Mouse (Mus musculus): ENCODE data around the gene Fance.
"Not testable (repeated sequence)": the region's sequence is repeated elsewhere in the genome, so short reads cannot be mapped to it uniquely, and the experiment has no call there.

The Fance gene

DNA sequence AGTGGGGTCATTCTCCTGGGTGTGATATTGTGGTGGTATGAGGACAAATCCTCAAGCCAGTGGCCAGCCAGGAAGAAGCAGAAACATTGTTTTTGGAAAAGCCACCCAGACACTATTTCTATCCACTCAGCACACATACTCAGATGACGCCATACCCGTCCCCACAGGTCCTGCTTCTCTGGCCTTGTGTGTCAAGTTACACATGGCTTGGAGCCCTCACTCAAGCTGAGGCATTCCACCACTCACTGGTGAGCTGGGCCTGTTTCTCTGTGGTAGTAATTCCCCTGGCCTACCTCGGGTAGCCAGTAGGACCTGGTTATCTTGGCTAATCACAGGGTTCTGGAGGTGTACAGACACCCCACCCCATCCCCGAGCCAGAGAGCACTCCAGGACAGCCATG, 19.6 kb upstream of the Fance start:
- no peak for DNase-seq (ENCODE audit: low read depth, low spot score)

DNA sequence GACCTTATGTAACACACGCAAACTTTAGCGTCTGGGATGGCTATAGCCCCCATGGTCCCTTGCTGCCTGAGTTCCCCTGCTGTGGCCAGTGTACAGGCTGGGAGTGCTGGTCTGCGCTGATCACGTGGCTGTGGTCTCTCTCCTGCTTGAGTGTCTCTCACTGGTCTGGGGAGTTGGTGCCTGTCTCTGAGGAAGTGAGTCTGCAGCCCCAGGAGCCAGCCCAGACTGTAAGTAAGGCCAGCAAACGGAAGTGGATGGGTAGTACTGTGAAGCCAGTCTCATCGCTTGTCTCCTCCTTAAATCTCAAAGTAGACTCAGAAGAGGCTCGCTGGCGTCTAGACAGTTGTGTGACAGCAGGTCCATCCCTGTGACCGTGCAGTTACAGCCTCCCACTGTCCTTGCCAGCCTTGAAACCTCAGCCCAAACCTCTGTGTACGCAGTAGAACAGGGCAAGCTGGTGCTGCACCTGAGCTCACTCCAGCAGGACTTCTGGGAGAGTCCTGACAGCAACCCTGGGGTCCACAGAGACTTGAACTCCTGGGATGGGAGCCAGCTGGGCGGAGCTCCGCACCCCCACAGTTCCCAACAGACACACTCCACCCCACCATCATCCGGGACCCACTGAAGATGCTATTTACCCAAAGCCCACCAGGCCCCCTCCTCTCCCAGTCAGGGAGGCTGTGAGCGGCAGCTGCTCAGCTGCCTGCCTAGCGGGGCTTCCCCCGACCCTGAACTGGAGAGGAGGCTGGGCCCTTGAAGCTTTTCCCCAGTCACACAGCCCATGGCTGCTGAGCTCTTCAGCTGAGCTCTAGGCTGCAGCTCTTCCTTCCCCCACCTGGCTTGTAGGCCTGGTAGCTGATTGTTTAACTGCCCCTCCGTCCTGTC, 18.6 kb upstream of the Fance start:
- DNase-seq (ENCODE audit: low read depth, low spot score), result no peak

DNA sequence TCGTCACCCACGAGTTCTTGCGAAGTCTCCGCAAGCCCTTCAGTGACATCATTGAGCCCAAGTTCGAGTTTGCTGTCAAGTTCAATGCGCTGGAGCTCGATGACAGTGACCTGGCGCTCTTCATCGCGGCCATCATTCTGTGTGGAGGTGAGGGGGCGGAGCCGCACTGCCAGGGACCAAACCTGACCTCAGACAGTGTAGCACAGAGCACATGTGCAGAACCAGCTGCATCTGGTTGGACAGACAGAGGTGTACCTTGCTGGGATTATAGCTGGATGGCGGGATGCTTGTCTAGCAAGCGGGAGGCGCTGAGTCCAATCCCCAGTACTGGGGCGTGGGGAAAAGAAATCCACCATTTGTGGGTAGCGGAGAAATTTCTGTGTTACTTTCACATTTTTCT, 14.4 kb upstream of the Fance start:
- DNase-seq (ENCODE audit: low read depth, low spot score), result no peak

DNA sequence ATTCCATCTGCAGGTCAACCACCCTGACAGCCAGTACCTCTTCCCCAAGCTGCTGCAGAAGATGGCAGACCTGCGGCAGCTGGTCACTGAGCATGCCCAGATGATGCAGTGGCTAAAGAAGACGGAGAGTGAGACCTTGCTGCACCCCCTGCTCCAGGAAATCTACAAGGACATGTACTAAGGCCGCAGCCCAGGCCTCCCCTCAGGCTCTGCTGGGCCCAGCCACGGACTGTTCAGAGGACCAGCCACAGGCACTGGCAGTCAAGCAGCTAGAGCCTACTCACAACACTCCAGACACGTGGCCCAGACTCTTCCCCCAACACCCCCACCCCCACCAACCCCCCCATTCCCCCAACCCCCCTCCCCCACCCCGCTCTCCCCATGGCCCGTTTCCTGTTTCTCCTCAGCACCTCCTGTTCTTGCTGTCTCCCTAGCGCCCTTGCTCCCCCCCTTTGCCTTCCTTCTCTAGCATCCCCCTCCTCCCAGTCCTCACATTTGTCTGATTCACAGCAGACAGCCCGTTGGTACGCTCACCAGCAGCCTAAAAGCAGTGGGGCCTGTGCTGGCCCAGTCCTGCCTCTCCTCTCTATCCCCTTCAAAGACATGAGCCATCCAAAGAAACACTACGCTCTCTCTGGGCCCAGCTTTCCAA, 13.5 kb upstream of the Fance start:
- DNase-seq (ENCODE audit: low read depth, low spot score), result no peak

DNA sequence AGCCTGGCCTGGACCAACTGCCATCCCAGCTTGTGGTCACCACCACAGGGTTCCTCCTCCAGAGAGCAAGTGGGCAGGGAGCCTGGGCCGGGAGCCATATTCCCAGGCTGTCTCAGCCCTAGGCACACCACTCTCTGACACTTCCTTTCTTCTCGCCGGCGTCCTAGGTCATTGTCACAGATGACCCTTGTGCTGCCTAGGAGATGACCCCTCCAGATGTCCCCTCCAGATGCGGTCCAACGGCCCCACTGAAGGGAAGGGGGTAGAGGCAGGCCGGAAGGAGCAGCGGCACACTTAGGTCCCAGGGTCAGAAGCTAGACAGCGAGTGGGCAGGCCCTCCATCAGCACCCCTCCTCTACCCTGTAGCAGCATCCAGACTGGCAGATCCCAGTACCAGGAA, 13.0 kb upstream of the Fance start:
- DNase-seq (ENCODE audit: low read depth, low spot score), result no peak

DNA sequence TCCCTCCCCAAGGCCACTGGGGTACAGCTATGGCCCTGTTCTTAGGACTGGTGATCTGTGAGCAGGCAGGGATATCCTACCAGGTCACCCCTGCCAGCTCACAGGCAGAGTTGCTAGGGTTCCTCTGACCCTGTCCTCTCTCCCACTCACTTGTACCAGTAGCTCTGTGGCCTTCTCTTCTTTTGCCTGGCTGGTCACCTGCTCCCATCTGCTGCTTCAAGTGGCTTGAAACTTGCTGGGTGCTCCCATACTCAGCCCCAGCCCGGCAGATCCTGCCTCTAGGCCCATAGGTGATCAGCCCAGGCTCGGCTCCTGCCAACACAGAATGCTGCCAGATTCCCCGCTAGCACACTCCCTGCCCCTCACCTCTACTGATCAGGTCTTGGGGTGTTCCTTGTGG, 12.5 kb upstream of the Fance start:
- DNase-seq (ENCODE audit: low read depth, low spot score), result no peak

DNA sequence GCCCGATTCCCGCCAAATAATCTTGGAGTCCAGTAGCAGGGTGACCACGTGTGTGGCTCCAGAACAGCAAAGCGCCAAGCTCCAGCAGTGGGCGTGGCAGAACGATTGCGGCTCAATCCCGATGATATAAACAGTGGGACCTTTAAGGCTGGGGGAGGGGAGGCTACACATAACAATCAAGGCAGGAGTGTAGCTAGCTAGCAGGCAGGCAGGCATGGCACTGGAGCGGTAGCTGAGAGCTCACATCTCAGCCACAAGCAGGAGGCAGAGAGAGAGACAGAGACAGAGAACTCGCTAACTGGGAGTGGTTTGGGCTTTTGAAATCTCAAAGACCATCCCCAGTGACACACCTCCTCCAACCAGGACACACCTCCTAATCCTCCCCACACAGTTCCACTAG, 8.1 kb upstream of the Fance start:
- no peak for DNase-seq (ENCODE audit: low read depth, low spot score)

DNA sequence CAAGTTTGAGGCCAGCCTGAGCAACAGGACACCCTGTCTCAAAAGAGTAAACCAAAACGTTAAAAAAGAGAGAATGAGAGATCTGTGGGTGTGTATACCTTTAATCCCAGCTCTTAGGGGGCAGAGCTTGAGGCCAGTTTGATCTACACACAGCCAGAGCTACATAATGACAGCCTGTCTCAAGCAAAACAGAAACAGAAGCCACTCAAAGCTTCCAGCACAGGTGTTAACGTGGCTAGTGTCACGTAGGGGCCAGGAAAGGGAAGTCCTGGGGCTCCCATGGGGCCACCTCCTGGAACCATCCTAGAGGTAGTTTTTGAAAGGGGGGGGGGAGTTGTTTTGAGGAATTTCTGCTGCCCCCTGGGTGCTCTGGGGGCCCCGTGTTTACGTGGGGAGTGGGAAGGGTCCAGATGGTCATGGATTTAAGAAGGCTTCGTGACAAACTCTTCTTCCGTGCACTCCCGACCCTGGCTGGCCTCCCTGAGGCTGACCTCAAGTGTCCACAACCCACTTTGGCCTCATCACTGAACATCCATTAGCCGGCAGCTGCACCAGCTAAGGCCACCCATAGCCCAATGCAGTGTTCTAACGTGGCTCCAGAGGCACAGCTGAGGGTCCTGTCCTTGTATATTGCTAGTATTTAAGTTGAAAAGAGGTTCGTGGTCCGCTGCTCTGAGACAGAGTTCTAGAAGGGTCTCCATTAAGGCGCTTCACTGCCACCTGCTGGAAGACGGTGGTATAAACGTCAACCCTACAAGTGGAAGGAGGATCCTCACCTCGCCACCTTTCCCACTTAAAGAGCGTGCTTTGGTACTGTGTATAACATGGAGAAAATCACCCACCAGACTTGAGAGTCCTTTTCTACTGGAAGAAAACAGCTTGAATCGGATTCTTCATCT, 4.8 kb upstream of the Fance start:
- peak; percentile 92 for DNase-seq (ENCODE audit: low read depth, low spot score)

DNA sequence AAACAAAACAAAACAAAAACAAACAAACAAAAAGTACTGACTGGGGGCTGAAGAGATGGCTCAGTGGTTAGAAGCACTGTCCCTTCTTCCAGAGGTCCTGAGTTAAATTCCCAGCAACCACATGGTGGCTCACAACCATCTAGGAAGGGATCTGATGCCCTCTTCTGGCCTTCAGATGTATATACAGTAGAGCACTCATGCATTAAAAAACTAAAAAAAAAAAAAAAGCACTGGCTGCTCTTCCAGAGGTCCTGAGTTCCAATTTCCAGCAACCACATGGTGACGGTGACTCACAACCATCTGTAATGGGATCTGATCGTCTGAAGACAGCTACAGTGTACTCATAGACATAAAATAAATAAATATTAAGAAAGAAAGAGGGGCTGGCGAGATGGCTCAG, 2.5 kb upstream of the Fance start:
- DNase-seq (ENCODE audit: low read depth, low spot score), result no peak

DNA sequence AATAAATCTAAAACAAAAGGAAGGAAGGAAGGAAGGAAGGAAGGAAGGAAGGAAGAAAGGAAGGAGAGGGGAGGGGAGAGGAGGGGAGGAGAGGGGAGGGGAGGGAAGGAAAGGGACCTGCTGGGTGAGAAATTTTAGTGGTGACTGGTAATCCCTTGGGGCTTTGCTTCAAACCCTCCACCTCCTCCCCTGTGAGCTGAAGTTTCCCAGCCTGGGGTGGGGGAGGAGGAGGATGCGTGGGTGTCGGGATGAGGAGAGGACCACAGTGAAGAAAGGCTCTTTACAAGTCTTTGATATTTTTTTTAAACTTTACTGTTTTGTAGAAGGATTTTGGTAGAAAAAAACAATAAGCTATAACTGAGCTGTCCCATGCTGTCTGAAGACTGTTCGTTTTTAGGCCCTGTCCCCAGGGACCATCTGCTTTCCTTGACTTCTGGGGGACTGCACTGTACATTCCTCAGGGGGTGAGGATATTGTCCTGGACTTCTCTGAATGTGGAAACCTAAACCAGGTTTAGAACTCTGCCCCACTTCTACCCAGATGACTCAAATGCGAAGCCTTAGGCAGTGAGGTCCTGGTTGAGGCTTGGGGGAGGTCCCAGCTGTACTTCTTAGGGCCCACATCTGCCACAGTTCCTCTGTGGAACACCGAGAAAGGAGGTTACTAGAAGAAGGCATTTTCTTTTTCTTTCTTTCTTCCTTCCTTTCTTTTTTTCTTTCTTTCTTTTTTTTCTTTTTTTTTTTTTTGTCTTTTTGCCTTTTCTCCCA, 1.8 kb upstream of the Fance start:
- no peak for DNase-seq (ENCODE audit: low read depth, low spot score)

DNA sequence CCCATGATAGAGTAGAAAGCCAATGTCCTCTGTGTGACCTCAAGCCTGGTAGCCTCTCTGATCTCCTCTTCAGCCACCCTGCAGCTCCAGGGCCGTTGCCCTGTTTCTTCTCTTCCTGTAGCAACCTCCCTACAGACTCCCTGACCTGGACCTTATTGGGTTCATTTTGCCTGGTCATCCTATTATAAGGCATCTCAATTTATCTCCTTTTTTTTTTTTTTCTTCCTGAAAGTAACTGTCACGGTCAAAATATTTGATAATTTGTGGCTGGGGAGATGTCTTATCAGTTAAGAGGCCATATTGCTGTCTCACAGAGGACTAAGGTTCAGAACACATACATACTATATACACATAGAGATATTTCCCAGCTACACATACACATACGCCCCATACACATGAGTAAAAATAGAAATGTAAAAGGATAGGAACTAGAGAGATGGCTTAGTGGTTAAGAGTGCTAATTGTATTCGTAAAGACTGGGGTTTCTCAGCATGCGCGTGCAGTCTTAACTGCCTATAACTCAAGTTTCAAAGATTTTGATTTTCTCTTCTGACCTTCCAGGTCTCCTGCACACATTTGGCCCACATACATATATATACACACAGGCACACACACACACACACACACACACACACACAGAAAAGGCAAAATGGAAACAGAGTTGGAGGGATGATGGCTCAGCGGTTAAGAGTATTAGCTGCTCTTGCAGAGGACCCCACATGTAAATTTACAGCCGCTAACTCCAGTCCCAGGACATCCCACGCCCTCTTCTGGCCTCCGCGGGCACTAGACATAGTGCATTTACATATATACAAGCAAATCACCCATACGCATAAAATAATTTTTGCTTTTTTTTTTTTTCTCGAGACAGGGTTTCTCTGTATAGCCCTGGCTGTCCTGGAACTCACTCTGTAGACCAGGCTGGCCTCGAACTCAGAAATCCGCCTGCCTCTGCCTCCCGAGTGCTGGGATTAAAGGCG, 797 bp upstream of the Fance start:
- no peak for DNase-seq (ENCODE audit: low read depth, low spot score)

DNA sequence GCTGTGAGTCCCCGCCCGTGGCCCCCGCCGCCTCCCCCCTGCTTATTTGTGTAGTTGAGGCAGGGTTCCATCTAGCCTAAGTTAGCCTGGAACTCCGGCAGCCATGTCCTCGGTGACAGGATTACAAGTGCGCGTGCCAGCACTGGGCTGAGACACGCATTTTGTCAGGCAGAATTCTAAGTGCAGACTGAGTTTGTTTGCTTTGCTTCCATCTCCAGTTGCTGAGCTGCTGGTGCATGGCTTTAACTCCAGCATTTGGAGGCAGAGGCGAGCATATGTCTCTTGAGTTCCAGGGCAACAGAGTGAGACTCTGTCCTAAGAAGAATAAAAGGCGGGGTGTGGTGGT, 534 bp downstream of the Fance start:
- no peak for DNase-seq (ENCODE audit: low read depth, low spot score)

DNA sequence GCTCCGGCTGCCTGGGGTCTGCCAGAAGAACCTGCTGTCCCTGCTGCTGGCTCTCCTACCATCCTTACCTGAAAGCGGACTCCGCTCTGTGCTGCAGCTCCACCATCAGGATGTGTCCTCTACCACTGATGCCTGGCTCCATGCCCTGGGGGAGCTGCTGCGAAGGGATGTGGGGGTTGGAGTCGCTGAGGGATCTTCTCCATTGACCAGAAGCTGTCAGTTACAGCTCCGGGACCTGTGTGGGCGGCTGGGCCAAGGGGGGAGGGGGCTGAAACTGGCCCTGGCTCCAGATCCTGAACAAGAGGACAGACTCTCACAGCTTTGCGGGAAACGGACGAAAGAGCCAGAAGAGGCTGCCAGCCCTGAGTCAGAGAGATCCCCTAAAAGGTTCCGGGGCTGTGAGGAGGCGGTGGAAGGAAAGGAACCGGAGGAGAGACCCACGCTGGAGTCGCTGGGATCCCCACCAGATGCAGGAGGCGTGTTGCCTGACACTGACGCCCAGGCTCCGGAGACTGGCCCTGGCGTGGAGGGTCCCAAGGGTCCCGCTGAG, 2.4 kb downstream of the Fance start:
- DNase-seq (ENCODE audit: low read depth, low spot score), result no peak

DNA sequence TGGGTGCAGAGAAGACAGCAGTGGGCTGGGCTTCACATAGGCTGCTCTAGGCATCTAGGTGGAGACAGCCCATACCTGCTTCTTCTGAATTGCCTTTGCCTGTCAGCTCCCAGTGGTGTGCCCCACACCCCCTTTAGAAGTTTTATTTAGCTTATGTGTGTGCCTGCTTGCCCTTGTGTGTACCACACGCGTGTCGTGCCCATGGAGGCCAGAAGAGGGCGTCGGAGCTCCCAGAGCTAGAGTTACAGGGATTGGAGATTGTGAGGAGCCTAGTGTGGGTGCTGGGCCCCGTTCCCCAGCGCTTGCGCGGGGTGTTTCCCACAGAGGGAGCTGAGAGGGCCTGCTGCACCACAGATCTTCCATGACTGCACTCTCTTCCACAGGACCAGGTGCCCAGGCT, 3.2 kb downstream of the Fance start:
- DNase-seq (ENCODE audit: low read depth, low spot score), result no peak

DNA sequence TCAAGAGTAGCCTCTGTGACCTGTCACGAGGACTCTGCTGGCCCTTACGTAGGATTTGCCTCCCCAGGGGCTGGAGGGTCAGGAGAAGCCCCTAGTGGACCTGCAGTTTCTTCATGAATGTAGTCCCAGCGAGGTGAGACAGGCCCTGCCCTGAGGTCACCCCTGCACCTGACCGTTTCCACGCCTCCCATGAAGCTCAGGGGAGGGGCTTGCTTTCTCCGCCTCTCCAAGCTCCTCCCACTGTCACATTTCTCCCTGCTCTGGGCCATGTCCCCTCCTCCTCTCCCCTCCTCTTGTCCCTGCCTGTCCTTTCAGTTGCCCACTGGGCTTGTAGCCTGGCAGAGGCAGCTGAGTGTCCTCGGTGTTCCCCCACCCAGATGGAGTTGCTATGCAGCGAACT, 3.8 kb downstream of the Fance start:
- DNase-seq (ENCODE audit: low read depth, low spot score), result no peak

DNA sequence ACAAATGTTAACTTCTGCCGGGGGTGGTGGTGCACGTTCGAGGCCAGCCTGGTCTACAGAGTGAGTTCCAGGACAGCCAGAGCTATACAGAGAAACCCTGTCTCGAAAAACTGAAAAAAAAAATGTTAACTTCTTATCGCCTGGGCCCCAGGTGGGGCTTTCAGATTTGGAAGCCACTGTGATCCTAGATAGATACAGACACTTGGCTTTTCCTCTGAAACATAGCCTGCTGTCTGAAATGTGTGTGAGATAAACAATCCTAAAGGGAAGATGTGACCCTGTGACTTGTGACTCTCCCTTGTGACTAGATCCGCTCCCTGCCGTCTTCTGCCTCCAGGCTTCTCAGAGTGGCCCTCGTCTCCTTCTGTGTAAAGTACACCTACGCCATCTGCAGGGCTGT, 4.4 kb downstream of the Fance start:
- no peak for DNase-seq (ENCODE audit: low read depth, low spot score)

DNA sequence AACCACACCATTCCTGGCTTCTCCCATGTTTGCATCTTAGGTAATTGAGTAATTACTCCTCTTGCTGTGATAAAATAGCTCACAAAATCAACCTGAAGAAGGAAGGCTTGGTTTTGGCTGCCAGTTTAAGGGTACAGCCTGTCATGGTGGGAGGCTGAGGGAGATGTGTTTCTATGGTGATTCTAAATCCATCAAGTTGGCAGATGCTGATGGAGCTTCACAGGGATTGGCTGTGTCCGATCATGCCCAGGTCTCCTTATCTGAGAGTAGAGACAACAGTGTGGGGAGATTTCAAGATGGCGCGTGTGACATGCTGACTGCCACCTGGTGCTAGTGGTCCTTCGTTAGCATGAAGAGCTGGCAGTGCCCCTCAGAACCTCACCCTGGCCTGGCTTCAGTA, 8.4 kb downstream of the Fance start:
- DNase-seq (ENCODE audit: low read depth, low spot score), result no peak

DNA sequence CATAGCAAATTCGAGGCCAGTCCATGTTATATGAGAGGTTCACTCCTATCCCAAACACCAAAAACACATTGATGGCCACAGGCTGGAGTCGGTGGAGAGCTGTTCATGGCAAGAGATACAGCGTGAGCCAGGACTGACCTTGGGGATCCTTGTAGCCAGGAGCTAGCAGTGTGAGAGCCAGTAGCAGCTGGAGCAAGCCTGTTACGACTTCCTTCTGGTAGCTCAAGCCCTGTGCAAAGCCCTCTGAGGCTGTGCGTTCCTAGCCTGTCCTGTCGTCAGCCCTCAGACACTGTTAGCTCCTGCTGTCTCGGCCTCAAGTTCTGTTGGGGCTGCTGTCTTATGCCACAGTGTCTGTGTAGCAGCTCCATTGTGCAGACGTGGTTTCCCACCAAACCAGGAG, 10.5 kb downstream of the Fance start:
- no peak for DNase-seq (ENCODE audit: low read depth, low spot score)

DNA sequence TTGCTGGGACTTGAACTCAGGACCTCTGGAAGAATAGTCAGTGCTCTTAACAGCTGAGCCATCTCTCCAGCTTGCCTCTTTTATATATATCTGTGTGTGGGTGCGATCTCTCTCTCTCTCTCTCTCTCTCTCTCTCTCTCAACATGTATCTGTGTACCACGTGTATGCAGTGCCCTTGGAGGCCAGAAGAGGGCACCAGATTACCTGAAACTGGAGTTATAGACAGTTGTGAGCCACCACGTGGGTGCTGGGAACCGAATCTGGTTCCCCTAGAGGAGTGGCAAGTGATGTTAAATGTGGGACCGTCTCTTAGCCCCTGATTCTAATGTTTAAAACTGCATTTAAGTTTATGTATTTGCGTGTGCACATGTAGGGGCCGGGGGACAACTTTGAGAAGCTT, 11.1 kb downstream of the Fance start:
- not testable (repeated sequence) for DNase-seq (ENCODE audit: low read depth, low spot score)

DNA sequence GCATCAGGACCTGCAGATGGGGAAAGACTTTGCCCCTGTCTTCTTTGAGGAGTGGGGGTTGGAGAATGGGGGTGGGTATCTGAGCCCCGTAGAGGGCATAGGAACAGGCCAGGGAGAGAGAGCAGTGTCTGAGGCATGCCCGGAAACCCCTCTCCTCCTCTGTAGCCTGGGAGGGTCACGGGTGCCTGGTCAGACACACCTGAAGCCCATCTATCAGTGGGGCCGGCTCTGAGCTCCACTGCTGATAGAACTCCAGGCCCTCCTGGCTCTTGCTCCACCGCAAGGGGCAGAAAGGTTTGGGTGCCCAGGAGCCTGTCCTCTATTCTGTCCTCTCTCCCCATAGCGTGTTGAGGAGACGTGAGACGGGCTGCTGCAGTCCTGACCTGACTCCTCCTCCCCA, 12.4 kb downstream of the Fance start:
- no peak for DNase-seq (ENCODE audit: low read depth, low spot score)
